In the genomic region with DNA sequence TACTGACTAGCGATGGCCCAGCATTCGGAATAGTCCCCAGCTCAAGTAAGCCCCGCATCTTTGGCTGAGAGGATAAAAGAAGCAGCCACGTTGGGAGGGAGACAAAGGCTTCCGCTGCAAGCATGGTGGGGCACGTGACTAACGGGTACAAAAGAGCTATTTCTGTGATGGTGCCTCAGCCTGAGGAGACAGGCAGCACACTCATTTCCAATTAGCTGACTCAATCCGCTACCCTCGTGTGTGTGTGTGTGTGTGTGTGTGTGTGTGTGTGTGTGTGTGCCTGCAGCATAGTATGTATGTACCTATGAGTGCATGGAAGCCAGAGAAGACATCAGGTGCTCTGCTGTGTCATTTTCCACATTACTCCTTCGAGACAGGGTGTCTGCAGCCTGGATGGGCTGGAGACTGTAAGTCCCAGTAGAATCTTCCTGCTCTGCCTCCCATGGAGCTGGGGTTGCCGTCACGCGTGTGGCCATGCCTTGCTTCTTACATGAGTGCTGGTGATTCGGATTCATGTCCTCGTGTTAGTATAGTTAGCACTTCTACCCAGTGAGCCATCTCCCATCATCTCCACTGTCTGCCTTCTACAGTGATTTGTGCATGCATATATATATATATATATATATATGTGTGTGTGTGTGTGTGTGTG, we compare ENCODE assay signal across 1 mouse cellular context.
TF ChIP-seq lines count a peak whose summit lies in the region.

No protein-coding gene starts in this region.

TF ChIP-seq in CH12.LX, 34 proteins besides CTCF, POLR2A, EP300 and RAD21 (continued from another document):
- peak; percentile 70; the same call in 1 of the 2 replicates for TF ChIP-seq MAX (IDR thresholded peaks at IDR 0.05; ENCODE audit: low read length)
- no peak for TF ChIP-seq KAT2A (IDR thresholded peaks at IDR 0.05; ENCODE audit: insufficient replicate concordance, low read length)
- peak; percentile 51; the same call in 1 of the 2 replicates for TF ChIP-seq JUN (IDR thresholded peaks at IDR 0.05; ENCODE audit: insufficient read depth, low read depth, low read length)
- TF ChIP-seq NRF1 (IDR thresholded peaks at IDR 0.05; ENCODE audit: low read depth, low read length): no peak
- peak; percentile 63 for TF ChIP-seq ETS1 (conservative IDR thresholded peaks at IDR 0.05; ENCODE audit: low read depth, low read length)
- TF ChIP-seq MEF2A (IDR thresholded peaks at IDR 0.05; ENCODE audit: borderline replicate concordance, low read depth, low read length): peak; percentile 93
- TF ChIP-seq ZC3H11A (IDR thresholded peaks at IDR 0.05; ENCODE audit: low read depth, low read length): no peak
- TF ChIP-seq PAX5 (IDR thresholded peaks at IDR 0.05; ENCODE audit: low read length): no peak
- TF ChIP-seq NELFE (IDR thresholded peaks at IDR 0.05; ENCODE audit: low read depth, low read length): no peak
